Mouse (Mus musculus) forebrain, embryonic 14.5 days (tissue): ENCODE data around the gene Avpr2. TPM values are rescaled to one million over a fixed set of nuclear protein-coding genes. Genes with fewer than 3 reads are reported as not detected.

Experiments used
- ATAC-seq: fragments of 200-750 bp; cut with Nextera tagmentation; 2 replicates; pipeline ENCODE4 v1.8.0; 2017; ENCODE audit warnings: mild to moderate bottlenecking, moderate library complexity
- DNase-seq: peaks from one replicate; pipeline ENCODE4 v3.0.0-alpha.2; 2015; ENCODE audit warnings: low spot score
- H3K27ac ChIP-seq: fragments of 300-500 bp; sonication (generic); 2 replicates; pipeline ENCODE4 v1.5.1; 2014; ENCODE audit warnings: low read depth, mild to moderate bottlenecking, control low read depth, low read length, moderate library complexity
- H3K27me3 ChIP-seq: fragments of 300-500 bp; sonication (generic); replicated peaks from 2 replicates; pipeline ENCODE4 v1.6.1; 2014; ENCODE audit warnings: low read length, control low read depth, mixed read lengths; ENCODE audit not compliant: control insufficient read depth, insufficient read depth
- H3K36me3 ChIP-seq: fragments of 300-500 bp; sonication (generic); 2 replicates; pipeline ENCODE4 v1.6.1; 2014; ENCODE audit warnings: low read length, control low read depth; ENCODE audit not compliant: control insufficient read depth, insufficient read depth
- H3K4me1 ChIP-seq: fragments of 300-500 bp; sonication (generic); 2 replicates; pipeline ENCODE4 v1.6.1; 2014; ENCODE audit warnings: antibody characterized with exemption, low read length, control low read depth; ENCODE audit not compliant: control insufficient read depth, insufficient read depth
- H3K4me2 ChIP-seq: fragments of 300-500 bp; sonication (generic); 2 replicates; pipeline ENCODE4 v1.6.1; 2014; ENCODE audit warnings: mild to moderate bottlenecking, control low read depth, low read length
- H3K4me3 ChIP-seq: fragments of 300-500 bp; sonication (generic); 2 replicates; pipeline ENCODE4 v1.5.1; 2014; ENCODE audit warnings: low read depth, low read length, control low read depth
- H3K9ac ChIP-seq: fragments of 300-500 bp; sonication (generic); 2 replicates; pipeline ENCODE4 v1.6.1; 2014; ENCODE audit warnings: mild to moderate bottlenecking, low read length, control low read depth, moderate library complexity
- H3K9me3 ChIP-seq: fragments of 300-500 bp; sonication (generic); replicated peaks from 2 replicates; pipeline ENCODE4 v1.6.1; 2016; ENCODE audit warnings: low read length, control low read depth, mixed read lengths; ENCODE audit not compliant: control insufficient read depth
- WGBS: fragments of 180-500 bp; shearing (Covaris S2); extraction: QIAGEN DNeasy Blood & Tissue Kit; methylation state at CpG from one replicate; pipeline ENCODE4 v1.1.7; 2014; 5-methylcytosine and 5-hydroxymethylcytosine counted together
- polyA plus RNA-seq: library from polyadenylated mRNA; unstranded; fragments of >200 nt; fragmentation: Nextera tagmentation; extraction: Ambion mirVana; gene quantifications from 2 replicates; pipeline ENCODE4 v1.2.1, GENCODE M21; 2014

Gene Avpr2
- polyA plus RNA-seq, 1 experiment from 2014 or later, result not detected

GRCm38 (mm10) chrX:73922550-73922882 is 30.6 kb downstream of the Avpr2 start:
- Histone ChIP-seq H3K4me1 (no peaks in the 10 kb centered on the region; the same call in 1 of the 2 replicates), H3K9me3 (no peaks in the 10 kb centered on the region), H3K4me3 (peak overlapping the region; percentile 54), H3K9ac (peak overlapping the region; percentile 55), H3K27ac (no peak overlapping the region; the same call in 1 of the 2 replicates), H3K27me3 (no peaks in the 10 kb centered on the region), H3K4me2 (peak overlapping the region; percentile 62), H3K36me3 (0 out of 2 replicates have a peak, but pooled peaks cover 3% of the 10 kb centered on the region)
- DNase-seq, result no peak
- 82% methylated on average over 8 of the region's 8 CpGs for WGBS
- 0 out of 2 replicates have a peak, but pooled peaks have one; percentile 5 for ATAC-seq

GRCm38 (mm10) chrX:73930402-73931062 is 38.6 kb downstream of the Avpr2 start, which contains the start of gene Renbp:
Gene Renbp, minus strand, starts transcription at chrX:73930850.
- ATAC-seq, result peak; percentile 58; the same call in 1 of the 2 replicates
- H3K27ac ChIP-seq, result no peak within 1 kb of the TSS
- DNase-seq, result peak; percentile 7
- no peaks in the 10 kb centered on the region for H3K36me3 ChIP-seq
- H3K4me1 ChIP-seq, result no peaks in the 10 kb centered on the region
- no peak within 1 kb of the TSS for H3K9ac ChIP-seq
- no peak within 1 kb of the TSS for H3K4me2 ChIP-seq
- no peak within 1 kb of the TSS for H3K4me3 ChIP-seq
- WGBS, result 60% methylated on average over 17 of the region's 17 CpGs
- H3K9me3 ChIP-seq, result no peaks in the 10 kb centered on the region
- no peaks in the 10 kb centered on the region for H3K27me3 ChIP-seq

- ATAC-seq, result no peak
- Histone ChIP-seq H3K9me3 (no peaks in the 10 kb centered on the region), H3K36me3 (no peaks in the 10 kb centered on the region), H3K4me2 (no peak overlapping the region), H3K9ac (no peak overlapping the region), H3K4me1 (no peaks in the 10 kb centered on the region), H3K4me3 (no peak overlapping the region), H3K27me3 (no peaks in the 10 kb centered on the region), H3K27ac (no peak overlapping the region)
- WGBS, result 81% methylated on average over 2 of the region's 2 CpGs
- no peak for DNase-seq
Observed at GRCm38 (mm10) chrX:73931871-73932270, 40.0 kb downstream of the Avpr2 start.

GRCm38 (mm10) chrX:73941860-73942259 is 50.0 kb downstream of the Avpr2 start:
- Histone ChIP-seq H3K4me1 (no peaks in the 10 kb centered on the region), H3K9ac (no peak overlapping the region), H3K36me3 (peaks cover 52% of the 10 kb centered on the region), H3K27me3 (no peaks in the 10 kb centered on the region), H3K4me3 (no peak overlapping the region), H3K27ac (no peak overlapping the region), H3K9me3 (no peaks in the 10 kb centered on the region), H3K4me2 (no peak overlapping the region)
- ATAC-seq, result no peak
- no peak for DNase-seq
- WGBS, result 80% methylated on average over 2 of the region's 2 CpGs

- H3K9me3 ChIP-seq, result no peaks in the 10 kb centered on the region
- ATAC-seq, result no peak
- H3K9ac ChIP-seq, result no peak overlapping the region
- no peak overlapping the region for H3K4me3 ChIP-seq
- DNase-seq, result no peak
- WGBS, result 89% methylated on average over 2 of the region's 2 CpGs
- H3K4me1 ChIP-seq, result no peaks in the 10 kb centered on the region
- H3K36me3 ChIP-seq, result peaks cover 56% of the 10 kb centered on the region
- H3K27ac ChIP-seq, result no peak overlapping the region
- no peak overlapping the region for H3K4me2 ChIP-seq
- H3K27me3 ChIP-seq, result no peaks in the 10 kb centered on the region
Observed at GRCm38 (mm10) chrX:73942294-73942693, 50.4 kb downstream of the Avpr2 start.

Other genes with a start within 250 kb of the Avpr2 start
- gene Pnck, start 232.0 kb upstream of the Avpr2 start, polyA plus RNA-seq, result 116 and 118 TPM in 2 replicates
- gene Slc6a8, start 219.0 kb upstream of the Avpr2 start, polyA plus RNA-seq, result 6.2 and 6.8 TPM in 2 replicates
- 113 and 119 TPM in 2 replicates for gene Bcap31, start 175.9 kb upstream of the Avpr2 start, polyA plus RNA-seq
- gene Abcd1, start 175.5 kb upstream of the Avpr2 start, polyA plus RNA-seq, result 7.3 and 9.1 TPM in 2 replicates
- 0.08 and 0.11 TPM in 2 replicates for gene Plxnb3, start 135.0 kb upstream of the Avpr2 start, polyA plus RNA-seq
- 1.1 and 1.8 TPM in 2 replicates for gene Srpk3, start 117.7 kb upstream of the Avpr2 start, polyA plus RNA-seq
- gene Idh3g, start 105.2 kb upstream of the Avpr2 start, polyA plus RNA-seq, result 253 and 290 TPM in 2 replicates
- 148 and 189 TPM in 2 replicates for gene Ssr4, start 105.1 kb upstream of the Avpr2 start, polyA plus RNA-seq
- gene Pdzd4, start 67.1 kb upstream of the Avpr2 start, polyA plus RNA-seq, result 5.4 and 8.0 TPM in 2 replicates
- 53.6 and 77.2 TPM in 2 replicates for gene L1cam, start 4.0 kb downstream of the Avpr2 start, polyA plus RNA-seq
- 1.3 and 2.0 TPM in 2 replicates for gene Arhgap4, start 29.8 kb downstream of the Avpr2 start, polyA plus RNA-seq
- gene Naa10, start 29.8 kb downstream of the Avpr2 start, polyA plus RNA-seq, result 104 TPM in 2 replicates
- gene Renbp, start 38.7 kb downstream of the Avpr2 start, polyA plus RNA-seq, result 8.9 and 9.3 TPM in 2 replicates
- gene Hcfc1, start 74.3 kb downstream of the Avpr2 start, polyA plus RNA-seq, result 58.3 and 61.1 TPM in 2 replicates
- 22.9 and 23.7 TPM in 2 replicates for gene Irak1, start 131.8 kb downstream of the Avpr2 start, polyA plus RNA-seq
- gene Opn1mw, start 235.4 kb downstream of the Avpr2 start, polyA plus RNA-seq, result not detected in 2 replicates
- 12.6 and 14.2 TPM in 2 replicates for gene Mecp2, start 243.3 kb downstream of the Avpr2 start, polyA plus RNA-seq